Mouse (Mus musculus): Measurements from ENCODE around the gene Dtx3. TPM values are rescaled to one million over a fixed set of nuclear protein-coding genes. Genes with fewer than 3 reads are reported as not detected.

The Dtx3 gene
- polyA plus RNA-seq, 2 experiments, result 157 to 565 TPM

- H3K4me2 ChIP-seq (replicated peaks; ENCODE audit: low read depth, low read length, severe bottlenecking), result no peak overlapping the region
- TF ChIP-seq POLR2A (IDR thresholded peaks at IDR 0.05; ENCODE audit: borderline replicate concordance, extremely low read depth, insufficient read depth, insufficient read length), result no peak
- H3K4me1 ChIP-seq (ENCODE audit: control insufficient read depth, insufficient read depth, low read length), result peaks cover 8% of the 10 kb centered on the region
- no peaks in the 10 kb centered on the region for H3K27me3 ChIP-seq (ENCODE audit: control insufficient read depth, insufficient read depth, low read length)
- H3K9ac ChIP-seq (ENCODE audit: low read depth, low read length, severe bottlenecking), result no peak overlapping the region
- H3K9me3 ChIP-seq (ENCODE audit: control insufficient read depth, low read length), result no peaks in the 10 kb centered on the region
- ATAC-seq (ENCODE audit: low FRiP score, low read depth) (no peak), DNase-seq (ENCODE audit: low spot score) (no peak)
- peaks cover 37% of the 10 kb centered on the region for H3K36me3 ChIP-seq (ENCODE audit: control insufficient read depth, insufficient read depth, low read length)
- 80% methylated on average over 4 of the region's 4 CpGs for WGBS
- no peak overlapping the region for H3K27ac ChIP-seq (replicated peaks; ENCODE audit: low read depth, low read length)
- H3K4me3 ChIP-seq (replicated peaks; ENCODE audit: low read length), result no peak overlapping the region
Measured at GRCm38 (mm10) chr10:127208921-127209320, 13.4 kb upstream of the Dtx3 start.

GRCm38 (mm10) chr10:127205373-127205772 lies 9.8 kb upstream of the Dtx3 start:
- peaks cover 3% of the 10 kb centered on the region for H3K4me1 ChIP-seq (ENCODE audit: control insufficient read depth, insufficient read depth, low read length)
- no peak overlapping the region for H3K4me2 ChIP-seq (replicated peaks; ENCODE audit: low read depth, low read length, severe bottlenecking)
- TF ChIP-seq POLR2A (IDR thresholded peaks at IDR 0.05; ENCODE audit: borderline replicate concordance, extremely low read depth, insufficient read depth, insufficient read length), result no peak
- ATAC-seq (ENCODE audit: low FRiP score, low read depth), result no peak
- 96% methylated on average over 10 of the region's 10 CpGs for WGBS
- H3K9me3 ChIP-seq (ENCODE audit: control insufficient read depth, low read length), result no peaks in the 10 kb centered on the region
- no peak overlapping the region for H3K4me3 ChIP-seq (replicated peaks; ENCODE audit: low read length)
- no peak for DNase-seq (ENCODE audit: low spot score)
- H3K36me3 ChIP-seq (ENCODE audit: control insufficient read depth, insufficient read depth, low read length), result peaks cover 62% of the 10 kb centered on the region
- no peak overlapping the region for H3K27ac ChIP-seq (replicated peaks; ENCODE audit: low read depth, low read length)
- no peaks in the 10 kb centered on the region for H3K27me3 ChIP-seq (ENCODE audit: control insufficient read depth, insufficient read depth, low read length)
- H3K9ac ChIP-seq (ENCODE audit: low read depth, low read length, severe bottlenecking), result no peak overlapping the region

GRCm38 (mm10) chr10:127204589-127204988 lies 9.1 kb upstream of the Dtx3 start:
- Histone ChIP-seq H3K4me3 (replicated peaks; ENCODE audit: low read length) (no peak overlapping the region), H3K9me3 (ENCODE audit: control insufficient read depth, low read length) (no peaks in the 10 kb centered on the region), H3K27me3 (ENCODE audit: control insufficient read depth, insufficient read depth, low read length) (no peaks in the 10 kb centered on the region), H3K27ac (replicated peaks; ENCODE audit: low read depth, low read length) (no peak overlapping the region), H3K4me1 (ENCODE audit: control insufficient read depth, insufficient read depth, low read length) (no peaks in the 10 kb centered on the region), H3K9ac (ENCODE audit: low read depth, low read length, severe bottlenecking) (no peak overlapping the region), H3K36me3 (ENCODE audit: control insufficient read depth, insufficient read depth, low read length) (peaks cover 69% of the 10 kb centered on the region), H3K4me2 (replicated peaks; ENCODE audit: low read depth, low read length, severe bottlenecking) (no peak overlapping the region)
- TF ChIP-seq POLR2A (IDR thresholded peaks at IDR 0.05; ENCODE audit: borderline replicate concordance, extremely low read depth, insufficient read depth, insufficient read length), result no peak
- ATAC-seq (ENCODE audit: low FRiP score, low read depth) (no peak), DNase-seq (ENCODE audit: low spot score) (no peak)
- WGBS, result 91% methylated on average over 5 of the region's 5 CpGs

GRCm38 (mm10) chr10:127203106-127203505 lies 7.6 kb upstream of the Dtx3 start:
- DNase-seq (ENCODE audit: low spot score) (no peak), ATAC-seq (ENCODE audit: low FRiP score, low read depth) (no peak)
- Histone ChIP-seq H3K9me3 (ENCODE audit: control insufficient read depth, low read length) (no peaks in the 10 kb centered on the region), H3K4me3 (replicated peaks; ENCODE audit: low read length) (no peak overlapping the region), H3K4me2 (replicated peaks; ENCODE audit: low read depth, low read length, severe bottlenecking) (no peak overlapping the region), H3K27me3 (ENCODE audit: control insufficient read depth, insufficient read depth, low read length) (no peaks in the 10 kb centered on the region), H3K4me1 (ENCODE audit: control insufficient read depth, insufficient read depth, low read length) (no peaks in the 10 kb centered on the region), H3K27ac (replicated peaks; ENCODE audit: low read depth, low read length) (no peak overlapping the region), H3K9ac (ENCODE audit: low read depth, low read length, severe bottlenecking) (no peak overlapping the region), H3K36me3 (ENCODE audit: control insufficient read depth, insufficient read depth, low read length) (peaks cover 79% of the 10 kb centered on the region)
- TF ChIP-seq POLR2A (IDR thresholded peaks at IDR 0.05; ENCODE audit: borderline replicate concordance, extremely low read depth, insufficient read depth, insufficient read length), result no peak
- WGBS, result 79% methylated on average over 3 of the region's 3 CpGs

- no peak for TF ChIP-seq POLR2A (IDR thresholded peaks at IDR 0.05; ENCODE audit: borderline replicate concordance, extremely low read depth, insufficient read depth, insufficient read length)
- peaks cover 64% of the 10 kb centered on the region for H3K36me3 ChIP-seq (ENCODE audit: control insufficient read depth, insufficient read depth, low read length)
Measured at GRCm38 (mm10) chr10:127200279-127200678, 4.8 kb upstream of the Dtx3 start.

GRCm38 (mm10) chr10:127199474-127199873 lies 3.9 kb upstream of the Dtx3 start:
- Histone ChIP-seq H3K27ac (replicated peaks; ENCODE audit: low read depth, low read length) (no peak overlapping the region), H3K4me1 (ENCODE audit: control insufficient read depth, insufficient read depth, low read length) (peaks cover 11% of the 10 kb centered on the region), H3K9me3 (ENCODE audit: control insufficient read depth, low read length) (no peaks in the 10 kb centered on the region), H3K4me2 (replicated peaks; ENCODE audit: low read depth, low read length, severe bottlenecking) (no peak overlapping the region), H3K4me3 (replicated peaks; ENCODE audit: low read length) (no peak overlapping the region), H3K36me3 (ENCODE audit: control insufficient read depth, insufficient read depth, low read length) (peaks cover 56% of the 10 kb centered on the region), H3K27me3 (ENCODE audit: control insufficient read depth, insufficient read depth, low read length) (no peaks in the 10 kb centered on the region), H3K9ac (ENCODE audit: low read depth, low read length, severe bottlenecking) (no peak overlapping the region)
- DNase-seq (ENCODE audit: low spot score) (no peak), ATAC-seq (ENCODE audit: low FRiP score, low read depth) (no peak)
- WGBS, result 78% methylated on average over 11 of the region's 11 CpGs
- TF ChIP-seq POLR2A (IDR thresholded peaks at IDR 0.05; ENCODE audit: borderline replicate concordance, extremely low read depth, insufficient read depth, insufficient read length), result no peak

More at GRCm38 (mm10) chr10:127200279-127200678, 4.8 kb upstream of the Dtx3 start:
- WGBS, result 83% methylated on average over 8 of the region's 8 CpGs
- ATAC-seq (ENCODE audit: low FRiP score, low read depth) (no peak), DNase-seq (ENCODE audit: low spot score) (no peak)
- H3K9ac ChIP-seq (ENCODE audit: low read depth, low read length, severe bottlenecking), result no peak overlapping the region
- H3K27me3 ChIP-seq (ENCODE audit: control insufficient read depth, insufficient read depth, low read length), result no peaks in the 10 kb centered on the region
- H3K4me2 ChIP-seq (replicated peaks; ENCODE audit: low read depth, low read length, severe bottlenecking), result no peak overlapping the region
- no peak overlapping the region for H3K27ac ChIP-seq (replicated peaks; ENCODE audit: low read depth, low read length)
- no peaks in the 10 kb centered on the region for H3K9me3 ChIP-seq (ENCODE audit: control insufficient read depth, low read length)
- H3K4me3 ChIP-seq (replicated peaks; ENCODE audit: low read length), result no peak overlapping the region
- peaks cover 5% of the 10 kb centered on the region; the same call in 1 of the 2 replicates for H3K4me1 ChIP-seq (ENCODE audit: control insufficient read depth, insufficient read depth, low read length)

Data from limb, embryonic 14.5 days (tissue).